Mouse (Mus musculus): ENCODE data around the gene P2ry6. TPM values are rescaled to one million over a fixed set of nuclear protein-coding genes. Genes with fewer than 3 reads are reported as not detected.

The P2ry6 gene
- polyA plus RNA-seq, 1 experiment from 2014 or later = 11.9 TPM

GRCm38 (mm10) chr7:100961146-100961545, 13.3 kb downstream of the P2ry6 start:
- no peaks in the 10 kb centered on the region for H3K27me3 ChIP-seq (replicated peaks; ENCODE audit: control insufficient read depth, insufficient read depth, low read length)
- H3K9me3 ChIP-seq (ENCODE audit: control insufficient read depth, low read length) = no peaks in the 10 kb centered on the region
- H3K4me2 ChIP-seq (ENCODE audit: low read length) = no peak overlapping the region
- H3K9ac ChIP-seq (ENCODE audit: low read length) = no peak overlapping the region
- no peak overlapping the region for H3K27ac ChIP-seq (ENCODE audit: low read depth)
- ATAC-seq (replicated peaks; ENCODE audit: low FRiP score, low TSS enrichment, low read depth) (no peak), DNase-seq (ENCODE audit: low spot score) (no peak)
- H3K4me1 ChIP-seq (replicated peaks; ENCODE audit: control insufficient read depth, insufficient read depth, low read length) = no peaks in the 10 kb centered on the region
- 73% methylated on average over 7 of the region's 7 CpGs for WGBS
- H3K4me3 ChIP-seq (ENCODE audit: low read depth, low read length) = no peak overlapping the region
- H3K36me3 ChIP-seq (ENCODE audit: control insufficient read depth, insufficient read depth, low read length) = no peaks in the 10 kb centered on the region

- H3K36me3 ChIP-seq (ENCODE audit: control insufficient read depth, insufficient read depth, low read length) = no peaks in the 10 kb centered on the region
- no peaks in the 10 kb centered on the region for H3K9me3 ChIP-seq (ENCODE audit: control insufficient read depth, low read length)
- no peaks in the 10 kb centered on the region for H3K4me1 ChIP-seq (replicated peaks; ENCODE audit: control insufficient read depth, insufficient read depth, low read length)
- no peak for ATAC-seq (replicated peaks; ENCODE audit: low FRiP score, low TSS enrichment, low read depth)
- no peak overlapping the region for H3K27ac ChIP-seq (ENCODE audit: low read depth)
- H3K27me3 ChIP-seq (replicated peaks; ENCODE audit: control insufficient read depth, insufficient read depth, low read length) = no peaks in the 10 kb centered on the region
- H3K4me3 ChIP-seq (ENCODE audit: low read depth, low read length) = no peak overlapping the region
- no peak overlapping the region for H3K4me2 ChIP-seq (ENCODE audit: low read length)
- WGBS = 73% methylated on average over 2 of the region's 2 CpGs
- H3K9ac ChIP-seq (ENCODE audit: low read length) = no peak overlapping the region
- DNase-seq (ENCODE audit: low spot score) = no peak
Observed at GRCm38 (mm10) chr7:100960462-100960861, 14.0 kb downstream of the P2ry6 start.

GRCm38 (mm10) chr7:100958426-100958825, 16.0 kb downstream of the P2ry6 start:
- H3K27ac ChIP-seq (ENCODE audit: low read depth) = no peak overlapping the region
- no peak overlapping the region for H3K4me2 ChIP-seq (ENCODE audit: low read length)
- no peaks in the 10 kb centered on the region for H3K4me1 ChIP-seq (replicated peaks; ENCODE audit: control insufficient read depth, insufficient read depth, low read length)
- DNase-seq (ENCODE audit: low spot score) (no peak), ATAC-seq (replicated peaks; ENCODE audit: low FRiP score, low TSS enrichment, low read depth) (no peak)
- no peak overlapping the region for H3K9ac ChIP-seq (ENCODE audit: low read length)
- WGBS = 93% methylated on average over 2 of the region's 2 CpGs
- H3K36me3 ChIP-seq (ENCODE audit: control insufficient read depth, insufficient read depth, low read length) = no peaks in the 10 kb centered on the region
- no peak overlapping the region for H3K4me3 ChIP-seq (ENCODE audit: low read depth, low read length)
- no peaks in the 10 kb centered on the region for H3K9me3 ChIP-seq (ENCODE audit: control insufficient read depth, low read length)
- no peaks in the 10 kb centered on the region for H3K27me3 ChIP-seq (replicated peaks; ENCODE audit: control insufficient read depth, insufficient read depth, low read length)

GRCm38 (mm10) chr7:100952686-100953085, 21.8 kb downstream of the P2ry6 start:
- no peak overlapping the region for H3K27ac ChIP-seq (ENCODE audit: low read depth)
- no peak overlapping the region for H3K9ac ChIP-seq (ENCODE audit: low read length)
- ATAC-seq (replicated peaks; ENCODE audit: low FRiP score, low TSS enrichment, low read depth) = no peak
- no peaks in the 10 kb centered on the region for H3K9me3 ChIP-seq (ENCODE audit: control insufficient read depth, low read length)
- peaks cover 18% of the 10 kb centered on the region for H3K4me1 ChIP-seq (replicated peaks; ENCODE audit: control insufficient read depth, insufficient read depth, low read length)
- H3K36me3 ChIP-seq (ENCODE audit: control insufficient read depth, insufficient read depth, low read length) = no peaks in the 10 kb centered on the region
- no peak overlapping the region for H3K4me3 ChIP-seq (ENCODE audit: low read depth, low read length)
- no peaks in the 10 kb centered on the region for H3K27me3 ChIP-seq (replicated peaks; ENCODE audit: control insufficient read depth, insufficient read depth, low read length)
- no peak overlapping the region for H3K4me2 ChIP-seq (ENCODE audit: low read length)
- 60% methylated on average over 7 of the region's 7 CpGs for WGBS
- DNase-seq (ENCODE audit: low spot score) = no peak

DNA sequence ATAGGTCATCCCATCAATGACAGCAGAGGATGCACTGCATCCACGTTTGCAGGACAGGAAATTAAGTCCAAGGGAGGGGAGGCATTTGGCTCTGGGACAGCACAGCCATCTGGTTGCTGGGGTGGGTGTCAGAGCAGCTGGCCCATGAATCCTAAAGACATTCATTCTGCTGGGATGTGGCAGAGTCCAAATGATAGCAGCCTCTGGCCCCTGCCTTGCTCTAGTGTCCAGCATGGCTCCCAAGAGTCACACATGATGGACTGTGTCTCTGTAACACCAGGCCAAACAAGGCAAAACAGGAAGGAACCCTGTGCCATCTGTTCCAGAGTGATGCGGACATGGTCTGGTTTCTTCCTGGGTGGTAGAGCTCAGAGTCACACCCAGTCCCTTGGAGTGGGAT, 22.5 kb downstream of the P2ry6 start:
- H3K36me3 ChIP-seq (ENCODE audit: control insufficient read depth, insufficient read depth, low read length) = no peaks in the 10 kb centered on the region
- DNase-seq (ENCODE audit: low spot score) (no peak), ATAC-seq (replicated peaks; ENCODE audit: low FRiP score, low TSS enrichment, low read depth) (no peak)
- no peaks in the 10 kb centered on the region for H3K27me3 ChIP-seq (replicated peaks; ENCODE audit: control insufficient read depth, insufficient read depth, low read length)
- H3K4me1 ChIP-seq (replicated peaks; ENCODE audit: control insufficient read depth, insufficient read depth, low read length) = peaks cover 18% of the 10 kb centered on the region
- H3K9me3 ChIP-seq (ENCODE audit: control insufficient read depth, low read length) = no peaks in the 10 kb centered on the region
- WGBS = 47% methylated on average over 2 of the region's 2 CpGs
- H3K4me2 ChIP-seq (ENCODE audit: low read length) = no peak overlapping the region
- no peak overlapping the region for H3K4me3 ChIP-seq (ENCODE audit: low read depth, low read length)
- H3K9ac ChIP-seq (ENCODE audit: low read length) = no peak overlapping the region
- peak overlapping the region; percentile 27; the same call in 1 of the 2 replicates for H3K27ac ChIP-seq (ENCODE audit: low read depth)

GRCm38 (mm10) chr7:100950481-100951010, 23.9 kb downstream of the P2ry6 start:
- DNase-seq (ENCODE audit: low spot score) (no peak), ATAC-seq (replicated peaks; ENCODE audit: low FRiP score, low TSS enrichment, low read depth) (no peak)
- Histone ChIP-seq H3K27ac (ENCODE audit: low read depth) (peak overlapping the region; percentile 75), H3K27me3 (replicated peaks; ENCODE audit: control insufficient read depth, insufficient read depth, low read length) (no peaks in the 10 kb centered on the region), H3K9me3 (ENCODE audit: control insufficient read depth, low read length) (no peaks in the 10 kb centered on the region), H3K36me3 (ENCODE audit: control insufficient read depth, insufficient read depth, low read length) (no peaks in the 10 kb centered on the region), H3K9ac (ENCODE audit: low read length) (no peak overlapping the region), H3K4me1 (replicated peaks; ENCODE audit: control insufficient read depth, insufficient read depth, low read length) (peaks cover 18% of the 10 kb centered on the region), H3K4me3 (ENCODE audit: low read depth, low read length) (no peak overlapping the region), H3K4me2 (ENCODE audit: low read length) (no peak overlapping the region)
- 44% methylated on average over 12 of the region's 12 CpGs for WGBS

DNA sequence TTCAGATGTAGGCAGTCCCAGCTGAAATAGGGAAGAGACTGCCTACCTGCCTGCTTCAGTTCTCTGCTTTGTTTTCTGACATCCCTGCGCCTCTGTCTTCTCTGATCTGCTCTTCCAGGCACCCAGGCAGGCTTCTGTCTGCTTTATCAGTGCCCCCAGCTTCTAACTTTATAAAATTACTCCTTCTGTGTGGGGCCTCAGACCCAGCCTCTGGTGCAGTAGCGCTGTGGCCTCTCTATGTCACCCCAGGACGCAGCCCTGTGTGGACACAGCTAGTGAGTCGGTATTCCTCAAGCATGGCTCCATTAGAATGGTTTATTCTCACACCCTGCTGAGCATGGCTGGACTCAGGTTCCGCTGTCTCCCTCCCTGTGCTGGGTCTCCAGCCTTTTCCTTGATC, 24.4 kb downstream of the P2ry6 start:
- H3K27me3 ChIP-seq (replicated peaks; ENCODE audit: control insufficient read depth, insufficient read depth, low read length) = no peaks in the 10 kb centered on the region
- H3K36me3 ChIP-seq (ENCODE audit: control insufficient read depth, insufficient read depth, low read length) = no peaks in the 10 kb centered on the region
- no peak overlapping the region for H3K4me2 ChIP-seq (ENCODE audit: low read length)
- H3K4me1 ChIP-seq (replicated peaks; ENCODE audit: control insufficient read depth, insufficient read depth, low read length) = peaks cover 18% of the 10 kb centered on the region
- 70% methylated on average over 5 of the region's 5 CpGs for whole genome bisulfite sequencing
- ATAC-seq (replicated peaks; ENCODE audit: low FRiP score, low TSS enrichment, low read depth) (no peak), DNase-seq (ENCODE audit: low spot score) (no peak)
- no peaks in the 10 kb centered on the region for H3K9me3 ChIP-seq (ENCODE audit: control insufficient read depth, low read length)
- H3K27ac ChIP-seq (ENCODE audit: low read depth) = peak overlapping the region; percentile 75
- no peak overlapping the region for H3K9ac ChIP-seq (ENCODE audit: low read length)
- no peak overlapping the region for H3K4me3 ChIP-seq (ENCODE audit: low read depth, low read length)

- Histone ChIP-seq H3K4me1 (replicated peaks; ENCODE audit: control insufficient read depth, insufficient read depth, low read length) (peaks cover 12% of the 10 kb centered on the region), H3K9ac (ENCODE audit: low read length) (no peak overlapping the region), H3K27ac (ENCODE audit: low read depth) (no peak overlapping the region), H3K4me3 (ENCODE audit: low read depth, low read length) (no peak overlapping the region), H3K4me2 (ENCODE audit: low read length) (no peak overlapping the region), H3K36me3 (ENCODE audit: control insufficient read depth, insufficient read depth, low read length) (no peaks in the 10 kb centered on the region), H3K9me3 (ENCODE audit: control insufficient read depth, low read length) (no peaks in the 10 kb centered on the region), H3K27me3 (replicated peaks; ENCODE audit: control insufficient read depth, insufficient read depth, low read length) (no peaks in the 10 kb centered on the region)
- DNase-seq (ENCODE audit: low spot score) (no peak), ATAC-seq (replicated peaks; ENCODE audit: low FRiP score, low TSS enrichment, low read depth) (no peak)
- 80% methylated on average over 5 of the region's 5 CpGs for whole genome bisulfite sequencing
Observed at GRCm38 (mm10) chr7:100944738-100945137, 29.7 kb downstream of the P2ry6 start.

- WGBS = 77% methylated on average over 2 of the region's 2 CpGs
- H3K36me3 ChIP-seq (ENCODE audit: control insufficient read depth, insufficient read depth, low read length) = no peaks in the 10 kb centered on the region
- H3K4me1 ChIP-seq (replicated peaks; ENCODE audit: control insufficient read depth, insufficient read depth, low read length) = peaks cover 8% of the 10 kb centered on the region
- no peak overlapping the region for H3K9ac ChIP-seq (ENCODE audit: low read length)
- H3K27me3 ChIP-seq (replicated peaks; ENCODE audit: control insufficient read depth, insufficient read depth, low read length) = no peaks in the 10 kb centered on the region
- DNase-seq (ENCODE audit: low spot score) (no peak), ATAC-seq (replicated peaks; ENCODE audit: low FRiP score, low TSS enrichment, low read depth) (no peak)
- no peak overlapping the region for H3K27ac ChIP-seq (ENCODE audit: low read depth)
- no peaks in the 10 kb centered on the region for H3K9me3 ChIP-seq (ENCODE audit: control insufficient read depth, low read length)
- H3K4me2 ChIP-seq (ENCODE audit: low read length) = no peak overlapping the region
- H3K4me3 ChIP-seq (ENCODE audit: low read depth, low read length) = no peak overlapping the region
Observed at GRCm38 (mm10) chr7:100944306-100944705, 30.1 kb downstream of the P2ry6 start.
